Mouse (Mus musculus) midbrain, embryonic 12.5 days (tissue): Measurements from ENCODE around the gene Psmd9. TPM values are rescaled to one million over a fixed set of nuclear protein-coding genes. Genes with fewer than 3 reads are reported as not detected.

Source experiments
- ATAC-seq: fragments of 200-750 bp; cut with Nextera tagmentation; 2 replicates; pipeline ENCODE4 v1.8.0; 2017; ENCODE audit warnings: low read depth, moderate TSS enrichment, moderate library complexity; ENCODE audit not compliant: low FRiP score
- H3K27ac ChIP-seq: fragments of 300-500 bp; sonication (generic); replicated peaks from 2 replicates; pipeline ENCODE4 v1.5.1; 2016; ENCODE audit warnings: mild to moderate bottlenecking
- H3K27me3 ChIP-seq: fragments of 300-500 bp; sonication (generic); 2 replicates; pipeline ENCODE4 v1.6.1; 2016; ENCODE audit warnings: mild to moderate bottlenecking
- H3K36me3 ChIP-seq: fragments of 300-500 bp; sonication (generic); 2 replicates; pipeline ENCODE4 v1.6.1; 2016
- H3K4me1 ChIP-seq: fragments of 300-500 bp; sonication (generic); 2 replicates; pipeline ENCODE4 v1.6.1; 2016
- H3K4me2 ChIP-seq: fragments of 300-500 bp; sonication (generic); replicated peaks from 2 replicates; pipeline ENCODE4 v1.6.1; 2016; ENCODE audit warnings: mild to moderate bottlenecking, moderate library complexity
- H3K4me3 ChIP-seq: fragments of 300-500 bp; sonication (generic); 2 replicates; pipeline ENCODE4 v1.5.1; 2016; ENCODE audit warnings: mild to moderate bottlenecking
- H3K9ac ChIP-seq: fragments of 300-500 bp; sonication (generic); replicated peaks from 2 replicates; pipeline ENCODE4 v1.6.1; 2016; ENCODE audit warnings: mild to moderate bottlenecking, moderate library complexity
- H3K9me3 ChIP-seq: fragments of 300-500 bp; sonication (generic); 2 replicates; pipeline ENCODE4 v1.6.1; 2016; ENCODE audit warnings: mild to moderate bottlenecking
- WGBS: fragments of 180-500 bp; shearing (Covaris S2); methylation state at CpG from one replicate; pipeline ENCODE4 v1.1.7; 2016; 5-methylcytosine and 5-hydroxymethylcytosine counted together
- polyA plus RNA-seq: library from polyadenylated mRNA; unstranded; fragments of >200 nt; fragmentation: Nextera tagmentation; extraction: Ambion mirVana; gene quantifications from 2 replicates; pipeline ENCODE4 v1.2.1, GENCODE M21; 2016

Psmd9 gene
- polyA plus RNA-seq, 1 experiment from 2014 or later = 75.4 TPM

- ATAC-seq = no peak
- Histone ChIP-seq H3K36me3 (no peaks in the 10 kb centered on the region), H3K9me3 (no peaks in the 10 kb centered on the region), H3K4me1 (peaks cover 14% of the 10 kb centered on the region), H3K9ac (no peak overlapping the region), H3K27me3 (no peaks in the 10 kb centered on the region), H3K4me2 (no peak overlapping the region), H3K27ac (no peak overlapping the region), H3K4me3 (no peak overlapping the region)
- 77% methylated on average over 11 of the region's 11 CpGs for WGBS
Measured at GRCm38 (mm10) chr5:123270917-123271316, 101.7 kb downstream of the Psmd9 start.

- Histone ChIP-seq H3K9ac (no peak overlapping the region), H3K4me3 (no peak overlapping the region), H3K4me2 (no peak overlapping the region), H3K36me3 (no peaks in the 10 kb centered on the region), H3K9me3 (no peaks in the 10 kb centered on the region), H3K4me1 (peaks cover 27% of the 10 kb centered on the region), H3K27me3 (no peaks in the 10 kb centered on the region), H3K27ac (no peak overlapping the region)
- no peak for ATAC-seq
- 52% methylated on average over 5 of the region's 5 CpGs for WGBS
Measured at GRCm38 (mm10) chr5:123272927-123273326, 103.7 kb downstream of the Psmd9 start.

GRCm38 (mm10) chr5:123276636-123277341, 107.6 kb downstream of the Psmd9 start:
- no peaks in the 10 kb centered on the region for H3K9me3 ChIP-seq
- 0 out of 2 replicates have a peak overlapping the region, but pooled peaks have one; percentile 9 for H3K4me2 ChIP-seq
- ATAC-seq = no peak
- no peaks in the 10 kb centered on the region for H3K27me3 ChIP-seq
- 76% methylated on average over 9 of the region's 9 CpGs for WGBS
- peaks cover 27% of the 10 kb centered on the region for H3K4me1 ChIP-seq
- H3K27ac ChIP-seq = no peak overlapping the region
- H3K36me3 ChIP-seq = no peaks in the 10 kb centered on the region
- no peak overlapping the region for H3K9ac ChIP-seq
- H3K4me3 ChIP-seq = no peak overlapping the region

- Histone ChIP-seq H3K4me3 (no peak overlapping the region), H3K9ac (no peak overlapping the region), H3K9me3 (no peaks in the 10 kb centered on the region), H3K27me3 (no peaks in the 10 kb centered on the region), H3K4me2 (no peak overlapping the region), H3K36me3 (no peaks in the 10 kb centered on the region), H3K27ac (no peak overlapping the region), H3K4me1 (peaks cover 27% of the 10 kb centered on the region)
- 48% methylated on average over 7 of the region's 7 CpGs for WGBS
- ATAC-seq = no peak
Measured at GRCm38 (mm10) chr5:123277342-123277701, 108.1 kb downstream of the Psmd9 start.

- Histone ChIP-seq H3K9ac (no peak overlapping the region), H3K9me3 (no peaks in the 10 kb centered on the region), H3K27me3 (no peaks in the 10 kb centered on the region), H3K36me3 (no peaks in the 10 kb centered on the region), H3K4me3 (no peak overlapping the region), H3K4me1 (peaks cover 26% of the 10 kb centered on the region), H3K27ac (no peak overlapping the region), H3K4me2 (no peak overlapping the region)
- 94% methylated on average over 4 of the region's 4 CpGs for WGBS
- ATAC-seq = no peak
Measured at GRCm38 (mm10) chr5:123277704-123278103, 108.5 kb downstream of the Psmd9 start.

- Histone ChIP-seq H3K4me2 (no peak overlapping the region), H3K9ac (no peak overlapping the region), H3K4me1 (peaks cover 19% of the 10 kb centered on the region), H3K27ac (no peak overlapping the region), H3K4me3 (no peak overlapping the region), H3K9me3 (no peaks in the 10 kb centered on the region), H3K27me3 (no peaks in the 10 kb centered on the region), H3K36me3 (no peaks in the 10 kb centered on the region)
- ATAC-seq = no peak
- WGBS = 92% methylated on average over 4 of the region's 4 CpGs
Measured at GRCm38 (mm10) chr5:123279248-123279647, 110.0 kb downstream of the Psmd9 start.

GRCm38 (mm10) chr5:123281336-123282136, 112.3 kb downstream of the Psmd9 start:
- Histone ChIP-seq H3K4me2 (no peak overlapping the region), H3K27me3 (no peaks in the 10 kb centered on the region), H3K9ac (no peak overlapping the region), H3K4me1 (peaks cover 10% of the 10 kb centered on the region), H3K9me3 (no peaks in the 10 kb centered on the region), H3K27ac (no peak overlapping the region), H3K36me3 (no peaks in the 10 kb centered on the region), H3K4me3 (no peak overlapping the region)
- WGBS = 82% methylated on average over 9 of the region's 9 CpGs
- no peak for ATAC-seq

- H3K36me3 ChIP-seq = no peaks in the 10 kb centered on the region
- H3K27ac ChIP-seq = no peak overlapping the region
- H3K9me3 ChIP-seq = no peaks in the 10 kb centered on the region
- H3K27me3 ChIP-seq = no peaks in the 10 kb centered on the region
- no peak overlapping the region for H3K9ac ChIP-seq
- H3K4me3 ChIP-seq = no peak overlapping the region
- no peak for ATAC-seq
- 0 out of 2 replicates have a peak, but pooled peaks cover 3% of the 10 kb centered on the region for H3K4me1 ChIP-seq
- no peak overlapping the region for H3K4me2 ChIP-seq
- WGBS = 40% methylated on average over 8 of the region's 8 CpGs
Measured at GRCm38 (mm10) chr5:123285174-123285573, 116.0 kb downstream of the Psmd9 start.

- peaks cover 3% of the 10 kb centered on the region; the same call in 1 of the 2 replicates for H3K27me3 ChIP-seq
- ATAC-seq = no peak
- no peak overlapping the region for H3K27ac ChIP-seq
- no peak overlapping the region for H3K4me3 ChIP-seq
- WGBS = 89% methylated on average over 5 of the region's 5 CpGs
- H3K9me3 ChIP-seq = no peaks in the 10 kb centered on the region
- H3K9ac ChIP-seq = no peak overlapping the region
- H3K4me2 ChIP-seq = no peak overlapping the region
- no peaks in the 10 kb centered on the region for H3K36me3 ChIP-seq
- H3K4me1 ChIP-seq = 0 out of 2 replicates have a peak, but pooled peaks cover 3% of the 10 kb centered on the region
Measured at GRCm38 (mm10) chr5:123288079-123288478, 118.9 kb downstream of the Psmd9 start.

GRCm38 (mm10) chr5:123294653-123295052, 125.4 kb downstream of the Psmd9 start:
- no peak for ATAC-seq
- Histone ChIP-seq H3K4me3 (no peak overlapping the region), H3K36me3 (no peaks in the 10 kb centered on the region), H3K9me3 (no peaks in the 10 kb centered on the region), H3K4me2 (no peak overlapping the region), H3K4me1 (no peaks in the 10 kb centered on the region), H3K27ac (no peak overlapping the region), H3K9ac (no peak overlapping the region), H3K27me3 (peaks cover 8% of the 10 kb centered on the region)
- WGBS = 91% methylated on average over 9 of the region's 9 CpGs

- no peak overlapping the region for H3K4me2 ChIP-seq
- no peak overlapping the region for H3K4me3 ChIP-seq
- H3K9ac ChIP-seq = no peak overlapping the region
- H3K9me3 ChIP-seq = no peaks in the 10 kb centered on the region
- H3K27me3 ChIP-seq = peaks cover 8% of the 10 kb centered on the region
- H3K27ac ChIP-seq = no peak overlapping the region
- H3K4me1 ChIP-seq = peaks cover 13% of the 10 kb centered on the region
- WGBS = 67% methylated on average over 12 of the region's 12 CpGs
- H3K36me3 ChIP-seq = no peaks in the 10 kb centered on the region
- ATAC-seq = no peak
Measured at GRCm38 (mm10) chr5:123296224-123296806, 127.1 kb downstream of the Psmd9 start.
